Mouse (Mus musculus) cerebellum, adult 2 months (tissue): Measurements from ENCODE around the gene Gpcpd1.

Source experiments
- CTCF ChIP-seq: fragments of 200-500 bp; IDR thresholded peaks from 2 replicates; pipeline ENCODE4 v1.5.1; 2011; ENCODE audit warnings: low read depth, mild to moderate bottlenecking, control low read depth, low read length, moderate library complexity, borderline replicate concordance; ENCODE audit not compliant: insufficient read depth
- POLR2A ChIP-seq: fragments of 200-500 bp; IDR thresholded peaks from 2 replicates; pipeline ENCODE4 v1.6.1; 2011; ENCODE audit warnings: low read length, control low read depth, borderline replicate concordance; ENCODE audit not compliant: insufficient read depth

GRCm38 (mm10) chr2:132577431-132577981 is 10.0 kb downstream of the Gpcpd1 start:
- TF ChIP-seq POLR2A, result no peak
- no peak for TF ChIP-seq CTCF
